7 mouse cellular contexts compared by ENCODE assay signal in the genomic region with DNA sequence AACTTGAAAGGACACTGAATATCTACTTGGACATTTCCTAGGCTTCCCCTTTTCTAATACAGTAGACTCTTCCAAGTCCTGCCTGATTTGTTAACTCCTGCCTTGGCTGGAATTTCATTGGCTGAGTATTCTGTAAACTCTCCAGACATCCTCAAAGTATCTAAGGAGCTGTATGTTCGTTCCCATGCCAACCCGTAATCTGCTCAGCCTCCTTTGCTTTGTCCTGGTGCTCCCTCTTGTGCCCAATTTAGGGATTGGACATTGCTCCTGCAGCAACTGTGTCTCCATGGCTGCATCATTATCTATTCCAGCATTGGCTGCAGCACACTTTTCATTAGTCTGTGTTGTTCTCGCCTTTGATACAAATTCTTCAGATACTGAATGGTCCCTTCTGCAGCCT. TPM values are rescaled to one million over a fixed set of nuclear protein-coding genes. Genes with fewer than 3 reads are reported as not detected.
A peak's percentile ranks its signal among the peaks of the same experiment; 100 is the strongest.
DNase-seq lines count a peak whose midpoint lies in the region; ATAC-seq lines count a peak whose summit lies in the region.

No protein-coding gene starts in this region.

- no peak overlapping the region for H3K9ac ChIP-seq in intestine, embryonic 14.5 days (ENCODE audit: low read length)

- WGBS in intestine, embryonic 14.5 days = 29% methylated on average over 3 of the region's 3 CpGs
- WGBS in midbrain, embryonic 10.5 days = 20% methylated on average over 3 of the region's 3 CpGs

- no peaks in the 10 kb centered on the region for H3K27me3 ChIP-seq in intestine, embryonic 14.5 days (replicated peaks; ENCODE audit: control insufficient read depth, insufficient read depth, low read length)
- H3K27me3 ChIP-seq in midbrain, embryonic 10.5 days (ENCODE audit: low read depth, poor library complexity, severe bottlenecking) = no peaks in the 10 kb centered on the region
- H3K27me3 ChIP-seq in splenic B cell, adult 2 months (ENCODE audit: control insufficient read depth, insufficient read depth, low read length, poor library complexity, severe bottlenecking) = no peaks in the 10 kb centered on the region

- no peaks in the 10 kb centered on the region for H3K9me3 ChIP-seq in intestine, embryonic 14.5 days (ENCODE audit: control insufficient read depth, low read length)
- no peaks in the 10 kb centered on the region; the same call in 1 of the 2 replicates for H3K9me3 ChIP-seq in midbrain, embryonic 10.5 days (replicated peaks)

- 0 out of 2 replicates have a peak, but pooled peaks have one; percentile 66 for ATAC-seq in intestine, embryonic 14.5 days (replicated peaks; ENCODE audit: low FRiP score, low TSS enrichment, low read depth)

- H3K4me1 ChIP-seq in intestine, embryonic 14.5 days (replicated peaks; ENCODE audit: control insufficient read depth, insufficient read depth, low read length) = no peaks in the 10 kb centered on the region
- peaks cover 10% of the 10 kb centered on the region for H3K4me1 ChIP-seq in midbrain, embryonic 10.5 days

- no peak overlapping the region for H3K27ac ChIP-seq in intestine, embryonic 14.5 days (ENCODE audit: low read depth)
- H3K27ac ChIP-seq in midbrain, embryonic 10.5 days (replicated peaks) = no peak overlapping the region

- H3K36me3 ChIP-seq in intestine, embryonic 14.5 days (ENCODE audit: control insufficient read depth, insufficient read depth, low read length) = peaks cover 28% of the 10 kb centered on the region
- peaks cover 37% of the 10 kb centered on the region for H3K36me3 ChIP-seq in midbrain, embryonic 10.5 days
- peaks cover 6% of the 10 kb centered on the region; the same call in 1 of the 2 replicates for H3K36me3 ChIP-seq in splenic B cell, adult 2 months (ENCODE audit: control insufficient read depth, insufficient read depth, low read length, poor library complexity, severe bottlenecking)

- DNase-seq in adrenal gland, adult (ENCODE audit: inconsistent age in 2 of 2, low spot score in 1 of 2) = peak; percentile 66 to 90
- DNase-seq in cerebellum, postnatal 14 days = peak; percentile 91 to 93
- peak; percentile 68 to 85 for DNase-seq in frontal cortex, postnatal 25 days (ENCODE audit: low spot score in 2 of 2)
- DNase-seq in intestine, embryonic 14.5 days (ENCODE audit: low spot score) = peak; percentile 81
- peak; percentile 84 to 94 for DNase-seq in left cerebral cortex, adult 9 months (ENCODE audit: low spot score in 2 of 2)
- peak; percentile 78 for DNase-seq in midbrain, embryonic 10.5 days (ENCODE audit: low spot score)
- DNase-seq in splenic B cell, adult 2 months (ENCODE audit: low read depth, low spot score) = peak; percentile 11

- no peak overlapping the region for H3K4me3 ChIP-seq in intestine, embryonic 14.5 days (ENCODE audit: low read depth, low read length)
- no peak overlapping the region for H3K4me3 ChIP-seq in midbrain, embryonic 10.5 days

- no peak overlapping the region for H3K4me2 ChIP-seq in intestine, embryonic 14.5 days (ENCODE audit: low read length)

RNA-seq across cellular contexts. Expression of gene E330009J07Rik, which starts 42.7 kb away (rescaled TPM):
- polyA plus RNA-seq in intestine, embryonic 14.5 days (2014; fragmentation: Nextera tagmentation; extraction: Ambion mirVana) = 10.1 and 10.3 TPM in 2 replicates
- 12.2 and 12.5 TPM in 2 replicates for polyA plus RNA-seq in midbrain, embryonic 10.5 days (2016; fragmentation: Nextera tagmentation; extraction: Ambion mirVana)

RNA-seq across cellular contexts. Expression of gene Wee2, which starts 45.7 kb away (rescaled TPM):
- polyA plus RNA-seq in intestine, embryonic 14.5 days (2014; fragmentation: Nextera tagmentation; extraction: Ambion mirVana) = not detected in 2 replicates
- polyA plus RNA-seq in midbrain, embryonic 10.5 days (2016; fragmentation: Nextera tagmentation; extraction: Ambion mirVana) = 0.07 TPM in 1 of 2 replicates, not detected in the other

Comparison
In these comparisons a context has a peak if more than half of its experiments do, and no peak if none do; other contexts are left out.
1. DNase-seq: peak in every context shown above with its lines; median percentile 92 in cerebellum, postnatal 14 days; 89 in left cerebral cortex, adult 9 months; 81 in intestine, embryonic 14.5 days; 78 in adrenal gland, adult; 78 in midbrain, embryonic 10.5 days; 76 in frontal cortex, postnatal 25 days; 11 in splenic B cell, adult 2 months.